Mouse (Mus musculus) kidney, adult 18-20 months (tissue): Measurements from ENCODE around the gene Lpar4.

Source experiments
- DNase-seq: peaks from one replicate; pipeline ENCODE4 v3.0.0; 2021

Gene Lpar4

DNA sequence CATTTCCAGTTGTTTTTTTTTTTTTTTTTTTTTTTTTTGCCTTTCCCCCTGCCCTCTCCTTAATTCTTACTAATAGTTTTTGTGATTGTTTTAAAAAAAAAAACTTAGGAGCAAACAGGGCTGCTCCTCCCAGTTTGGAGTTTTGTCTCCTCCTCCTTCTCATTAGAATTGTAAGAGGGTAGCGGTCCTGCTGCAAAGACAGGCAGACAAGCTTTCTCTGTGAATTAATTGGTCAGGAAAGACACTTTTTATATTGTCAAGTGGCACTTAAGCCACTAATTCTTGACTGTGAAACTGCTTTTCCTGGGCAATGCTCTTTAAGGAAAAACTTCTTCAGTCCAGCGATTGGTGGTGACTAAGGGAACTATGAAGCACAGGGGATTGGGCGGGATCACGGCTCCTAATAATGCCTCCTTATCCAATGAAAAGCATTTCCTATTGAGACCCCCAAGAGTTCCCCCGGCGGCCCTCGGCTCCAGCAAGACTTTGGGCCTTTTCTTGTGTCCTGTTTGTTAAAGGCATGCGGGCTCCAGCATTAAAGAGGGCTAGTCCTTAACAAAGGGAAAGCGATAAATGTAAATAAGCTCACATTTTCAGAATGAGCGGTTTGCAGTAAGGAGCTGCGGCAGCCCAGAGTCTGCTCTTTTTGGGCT is at the start of gene Lpar4:
Gene Lpar4 (plus strand): TSS at position 451 of the 653 bp plus-strand sequence.
- DNase-seq, result peak; percentile 15

DNA sequence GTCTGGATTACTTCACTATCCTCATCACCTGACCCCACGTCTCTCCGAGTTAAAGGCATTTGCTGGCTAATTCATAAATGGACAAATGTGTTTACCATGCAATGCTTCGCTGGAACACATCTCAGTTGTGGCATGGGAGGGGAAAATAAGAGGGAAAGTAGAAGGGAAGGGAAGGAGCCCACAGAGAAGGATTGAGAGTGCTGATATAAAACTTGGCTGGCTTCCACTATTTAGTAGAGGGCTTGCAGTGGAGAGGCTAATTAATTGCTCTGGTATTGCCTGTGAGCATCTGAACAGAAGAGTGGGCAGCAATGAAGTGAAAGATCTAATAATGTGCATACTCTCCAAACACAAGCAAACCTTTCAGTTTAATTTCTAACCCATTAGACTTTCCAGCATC is 49.0 kb upstream of the Lpar4 start:
- DNase-seq, result no peak

DNA sequence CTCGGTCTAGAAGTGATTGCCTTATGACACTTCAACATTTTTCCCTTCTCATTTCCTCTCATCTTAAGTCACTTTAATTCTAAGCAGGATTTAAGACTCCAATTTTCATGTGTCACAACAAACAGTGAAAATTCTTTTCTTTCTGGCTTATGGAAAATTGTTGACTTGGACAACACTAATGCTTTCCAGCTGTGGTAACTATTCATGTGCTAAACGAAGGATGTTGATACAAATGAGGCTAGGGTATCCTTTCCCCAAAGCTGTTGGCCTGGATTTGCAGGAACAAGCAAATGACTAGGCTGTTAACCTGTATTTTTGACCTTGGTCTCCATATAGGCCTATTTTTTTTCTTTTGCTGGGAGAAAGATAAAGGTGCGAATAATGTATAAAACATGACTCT is 48.5 kb upstream of the Lpar4 start:
- no peak for DNase-seq

DNA sequence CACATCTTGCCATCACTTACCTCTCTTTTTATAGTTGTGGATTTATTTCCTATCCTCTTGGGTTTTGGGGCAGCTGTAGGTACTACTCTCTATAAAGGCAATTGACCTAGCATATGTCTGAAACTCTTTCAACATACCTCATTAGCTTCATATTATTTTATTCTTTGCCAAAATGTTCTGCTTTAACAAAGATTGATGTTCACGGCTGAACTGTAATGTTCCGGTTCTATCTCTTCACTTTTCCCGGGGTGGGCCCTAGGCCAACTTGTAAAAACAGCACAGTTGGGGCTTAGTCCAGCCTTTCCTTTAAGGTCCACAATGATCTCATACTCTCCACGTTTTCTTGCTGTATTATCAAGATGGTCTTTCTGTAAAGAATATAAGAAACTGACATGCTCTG is 48.1 kb upstream of the Lpar4 start:
- DNase-seq, result no peak

- no peak for DNase-seq
Measured at GRCm38 (mm10) chrX:106897707-106898275, 22.6 kb upstream of the Lpar4 start.

DNA sequence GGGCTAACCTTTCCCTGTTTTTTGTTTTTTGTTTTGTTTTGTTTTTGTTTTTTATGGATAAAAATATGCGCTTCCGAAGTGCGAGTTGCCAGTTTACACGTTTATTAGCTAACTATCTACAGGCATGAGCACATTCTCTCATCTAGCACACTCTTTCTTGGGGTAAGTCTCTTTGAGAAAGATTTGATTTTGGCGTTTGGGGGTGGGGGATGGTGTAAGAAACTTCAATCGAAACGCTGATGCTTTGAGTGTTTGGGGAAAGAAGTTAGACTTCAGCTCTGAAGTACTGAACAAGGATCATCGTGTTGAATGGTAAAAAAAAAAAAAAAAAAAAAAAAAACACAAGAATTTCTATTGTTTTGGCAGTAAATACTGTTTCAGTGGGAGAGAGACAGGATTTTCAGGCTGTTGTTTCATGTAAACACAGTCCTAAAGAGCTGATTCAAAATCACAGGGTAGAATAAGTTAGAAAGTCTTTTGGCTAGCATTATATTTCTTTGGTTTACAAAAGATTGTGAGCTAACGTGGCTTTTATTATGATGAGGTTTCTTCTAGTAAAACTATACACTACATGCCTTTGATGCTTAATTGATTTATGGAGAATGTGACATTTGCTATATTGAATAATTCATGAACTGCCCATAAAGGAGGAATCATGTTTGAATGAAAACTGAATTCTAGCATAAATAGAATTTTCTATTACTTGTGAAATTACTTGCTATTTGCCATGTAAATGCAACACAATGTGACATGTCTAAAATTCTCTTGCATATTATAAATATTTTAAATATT is 599 bp downstream of the Lpar4 start:
- no peak for DNase-seq

DNA sequence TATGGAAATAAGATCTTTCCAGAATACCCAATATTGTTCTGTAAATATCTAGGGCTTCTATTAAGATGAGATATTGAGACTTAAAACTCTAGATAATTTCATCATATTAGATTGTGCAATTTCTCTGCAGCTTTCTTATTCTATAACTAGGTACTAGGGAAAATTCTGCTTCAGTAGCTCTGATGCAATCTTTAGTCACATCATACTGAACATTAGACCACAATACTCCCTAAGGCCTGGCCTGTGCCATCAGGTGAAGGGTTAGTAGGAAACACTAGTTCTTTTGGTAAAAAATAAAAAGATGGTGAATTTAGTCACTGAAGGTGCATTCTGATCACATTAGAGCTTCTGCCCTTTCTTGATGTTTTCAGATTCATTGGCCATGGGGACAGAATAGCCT is 4.1 kb downstream of the Lpar4 start:
- no peak for DNase-seq

- DNase-seq, result no peak
Measured at GRCm38 (mm10) chrX:106939326-106939725, 18.9 kb downstream of the Lpar4 start.

GRCm38 (mm10) chrX:106950558-106950957 is 30.1 kb downstream of the Lpar4 start:
- no peak for DNase-seq

- no peak for DNase-seq
Measured at GRCm38 (mm10) chrX:106951016-106951415, 30.6 kb downstream of the Lpar4 start.

DNA sequence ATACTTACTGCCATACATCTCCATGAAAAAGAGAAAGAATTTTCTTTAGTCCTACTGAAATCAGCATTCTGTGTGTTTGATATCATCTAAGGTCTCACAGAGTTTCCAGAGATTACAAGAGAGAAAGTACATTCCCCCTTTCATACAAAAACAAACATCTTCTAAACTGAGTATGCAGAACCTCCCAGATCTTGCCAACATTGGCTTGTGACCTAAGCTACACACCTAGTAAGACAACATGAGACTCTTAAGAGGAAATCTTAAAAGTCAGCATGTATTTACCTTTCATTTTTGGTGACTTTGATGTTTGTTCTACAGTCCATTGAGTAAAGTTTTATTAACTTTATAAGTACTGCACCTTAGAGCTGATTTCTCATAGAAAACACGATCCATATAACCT is 33.4 kb downstream of the Lpar4 start:
- DNase-seq, result no peak

- no peak for DNase-seq
Measured at GRCm38 (mm10) chrX:106962233-106962632, 41.8 kb downstream of the Lpar4 start.

DNA sequence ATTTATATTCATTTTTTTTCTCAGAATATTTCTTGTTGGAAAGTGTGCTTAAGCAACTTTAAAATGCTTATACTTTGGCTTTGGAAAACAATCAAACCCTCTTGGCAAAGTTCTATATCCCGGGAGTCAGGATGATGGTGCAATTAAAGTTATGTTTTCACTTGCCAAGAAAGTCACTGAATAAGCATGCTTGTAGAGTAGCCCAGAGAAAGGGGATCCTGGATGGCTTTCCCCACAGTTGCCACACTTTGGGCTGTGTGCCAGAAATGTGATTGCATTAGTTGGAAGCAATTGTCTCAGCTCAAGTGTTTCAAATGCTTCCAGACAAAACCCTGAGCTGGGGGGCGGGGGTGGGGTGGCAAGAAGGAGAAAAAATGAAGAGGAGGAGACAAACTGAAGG is 43.9 kb downstream of the Lpar4 start:
- no peak for DNase-seq
